Mouse (Mus musculus) MEL (cell line): Measurements from ENCODE around the gene Mcidas.

Source experiments
- CTCF ChIP-seq, 3 experiments: IDR thresholded peaks in 2 of 3; conservative IDR thresholded peaks in 1 of 3; 2 replicates each; pipeline ENCODE4 v1.5.1; 2011 to 2012; ENCODE audit warnings: low read length in 3 of 3, low read depth in 2 of 3, mild to moderate bottlenecking in 2 of 3, improper control_type of control experiment in 1 of 3, inconsistent platforms in 1 of 3, mixed read lengths in 1 of 3, moderate library complexity in 1 of 3; ENCODE audit not compliant: control insufficient read depth in 1 of 3, insufficient read depth in 1 of 3, poor library complexity in 1 of 3, severe bottlenecking in 1 of 3
- GATA1 ChIP-seq: IDR thresholded peaks from 2 replicates; pipeline ENCODE4 v1.6.1; 2011; ENCODE audit warnings: low read depth, low read length, improper control_type of control experiment
- HCFC1 ChIP-seq: IDR thresholded peaks from 2 replicates; pipeline ENCODE4 v1.6.1; 2012; ENCODE audit warnings: low read depth, mild to moderate bottlenecking, inconsistent platforms, low read length, improper control_type of control experiment, moderate library complexity
- POLR2A ChIP-seq, 2 experiments: IDR thresholded peaks; 2 replicates each; pipeline ENCODE4 v1.6.1; 2011 to 2012; ENCODE audit warnings: low read length in 2 of 2, mild to moderate bottlenecking in 2 of 2, control low read depth in 1 of 2, improper control_type of control experiment in 1 of 2, low read depth in 1 of 2, moderate library complexity in 1 of 2; ENCODE audit not compliant: control insufficient read depth in 1 of 2, insufficient read depth in 1 of 2, poor library complexity in 1 of 2

GRCm38 (mm10) chr13:112985605-112986450 is 7.8 kb upstream of the Mcidas start:
- TF ChIP-seq CTCF (IDR thresholded peaks at IDR 0.05 in 2 of 3, conservative IDR thresholded peaks at IDR 0.05 in 1 of 3; ENCODE audit: control insufficient read depth in 1 of 3, insufficient read depth in 1 of 3, low read depth in 2 of 3, low read length in 3 of 3, poor library complexity in 1 of 3, severe bottlenecking in 1 of 3), result no peak
- no peak for TF ChIP-seq GATA1
- no peak for TF ChIP-seq HCFC1
- TF ChIP-seq POLR2A (IDR thresholded peaks at IDR 0.05; ENCODE audit: control insufficient read depth in 1 of 2, insufficient read depth in 1 of 2, low read depth in 1 of 2, low read length in 2 of 2, poor library complexity in 1 of 2), result no peak
